Mouse (Mus musculus) thymus, postnatal 25 days (tissue): ENCODE measurements around the gene Srgn.

Experiments
- DNase-seq: peaks from one replicate; pipeline ENCODE4 v3.0.0; 2022

Srgn gene

DNA sequence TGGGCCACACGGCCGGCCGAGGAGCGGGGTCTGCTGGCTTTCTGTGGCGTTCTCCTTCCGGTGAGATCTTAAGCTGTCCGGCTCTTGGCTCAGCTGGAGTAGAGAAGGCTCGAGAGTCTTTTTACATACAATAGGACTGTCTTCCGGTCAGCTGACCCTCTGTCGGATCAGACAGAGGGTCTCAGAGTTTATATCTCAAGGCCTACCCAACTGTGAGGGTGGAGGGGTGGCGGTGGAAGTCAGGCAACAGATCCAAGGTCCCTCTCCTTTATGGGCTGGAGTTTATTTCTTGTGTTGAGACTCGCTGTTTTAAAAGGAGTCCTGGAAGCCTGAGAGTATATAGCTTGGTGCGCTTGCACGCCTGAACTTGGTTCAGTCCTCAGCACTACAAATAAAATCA lies at the start of gene Srgn:
Gene Srgn, minus strand, starts transcription at position 101 of the 400 bp plus-strand sequence.
- DNase-seq: no peak

DNA sequence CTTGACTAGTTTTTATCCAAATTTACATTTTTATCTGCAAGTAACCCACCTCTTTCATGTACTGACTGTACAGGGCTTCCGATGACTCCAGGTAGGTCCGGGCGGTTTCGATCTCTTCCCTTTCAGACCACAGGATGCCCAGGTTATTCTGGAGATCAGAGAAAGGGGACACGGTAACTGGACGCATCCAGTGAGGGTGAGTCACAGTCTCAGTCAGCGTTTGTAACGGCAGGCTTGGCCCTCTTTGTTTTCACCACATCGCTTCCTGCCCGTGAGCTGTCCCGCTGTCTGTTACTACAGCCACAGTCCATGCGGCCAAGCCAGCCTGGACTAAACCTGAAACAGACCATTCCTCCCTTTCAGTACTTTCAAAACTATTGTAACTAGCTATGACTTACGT lies 47.8 kb upstream of the Srgn start:
- no peak for DNase-seq

DNA sequence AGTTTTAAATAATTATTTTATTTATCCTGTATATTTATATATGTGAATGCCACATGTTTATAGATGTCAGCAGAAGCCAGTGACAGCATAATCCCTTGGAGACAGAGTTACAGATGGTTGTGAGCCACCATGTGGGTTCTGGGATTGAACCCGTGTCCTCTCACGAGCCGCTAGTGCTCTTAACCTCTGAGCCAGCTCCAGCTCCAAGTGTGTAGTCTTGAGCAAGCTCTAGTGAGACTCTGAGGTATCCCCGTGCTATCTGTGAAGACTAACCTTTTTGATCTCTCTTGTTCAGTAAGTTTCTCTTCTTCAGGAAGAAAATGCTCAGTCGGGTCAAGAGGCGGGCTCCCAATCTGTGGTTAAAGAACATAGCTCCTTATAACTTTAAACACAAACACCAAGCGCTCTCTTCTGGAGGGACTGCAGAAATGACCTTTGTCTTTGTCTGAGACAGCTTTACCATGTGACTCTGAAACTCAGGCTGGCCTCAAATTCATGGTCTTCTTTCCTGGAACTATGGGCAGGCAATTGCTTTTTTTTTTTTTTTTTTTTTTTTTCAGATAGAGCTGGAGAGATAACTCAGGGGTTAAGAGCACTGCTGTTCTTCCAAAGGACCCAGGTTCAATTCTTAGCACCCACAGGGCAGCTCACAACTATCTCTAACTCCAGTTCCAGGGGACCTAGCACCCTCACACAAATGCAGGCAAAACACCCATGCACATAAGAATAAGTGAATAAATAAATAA lies 43.0 kb upstream of the Srgn start:
- no peak for DNase-seq

DNA sequence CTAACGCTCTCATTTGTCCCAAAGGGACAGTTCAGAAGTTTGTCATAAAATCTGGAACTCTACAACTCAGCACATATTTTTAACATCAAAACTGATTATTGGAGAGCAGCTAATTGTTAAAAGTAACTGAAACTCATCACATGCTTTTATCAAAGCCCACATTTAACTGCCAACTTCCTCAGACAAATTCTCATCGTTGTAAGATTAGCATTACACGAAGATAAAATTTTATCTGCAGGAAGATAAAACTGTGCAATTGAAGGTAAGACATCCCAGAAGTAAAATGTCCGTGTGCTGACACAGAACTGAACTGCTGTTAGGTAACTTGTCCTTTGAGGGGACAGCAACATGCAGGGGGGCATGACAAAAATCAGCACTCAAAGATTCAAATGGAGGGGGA lies 41.6 kb upstream of the Srgn start:
- DNase-seq: no peak

DNA sequence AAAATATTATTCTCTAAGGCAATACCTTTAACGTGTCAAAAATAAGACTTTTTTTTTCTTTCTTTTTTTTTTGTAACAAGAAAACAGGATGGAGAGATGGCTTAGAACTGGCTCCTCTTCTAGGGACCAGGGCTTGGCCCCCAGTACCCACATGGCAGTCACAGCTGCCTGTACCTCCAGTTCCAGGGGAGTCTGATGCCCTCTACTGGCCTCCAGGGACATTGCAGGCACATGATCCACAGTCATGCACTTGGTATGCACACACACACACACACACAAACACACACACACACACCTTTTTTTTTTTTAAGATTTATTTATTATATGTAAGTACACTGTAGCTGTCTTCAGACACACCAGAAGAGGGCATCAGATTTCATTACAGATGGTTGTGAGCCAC lies 30.5 kb upstream of the Srgn start:
- DNase-seq: peak; percentile 29

DNA sequence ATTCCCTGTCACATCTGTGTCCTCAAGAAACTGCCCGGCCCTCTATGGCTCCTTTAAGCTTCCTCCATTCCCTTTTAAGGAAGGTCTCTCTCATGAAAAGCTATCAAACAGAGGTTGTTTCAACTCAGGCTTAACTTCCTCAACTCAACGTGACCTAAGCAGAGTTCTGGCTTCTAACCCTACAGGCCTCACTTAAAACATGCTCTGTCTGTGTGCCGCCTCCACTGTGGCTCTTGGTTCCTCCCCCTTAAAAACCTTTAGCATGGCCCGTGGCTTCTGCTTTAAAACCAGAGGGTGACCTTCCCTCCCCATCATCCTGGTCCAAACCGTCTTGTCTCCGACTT lies 29.3 kb upstream of the Srgn start:
- no peak for DNase-seq

DNA sequence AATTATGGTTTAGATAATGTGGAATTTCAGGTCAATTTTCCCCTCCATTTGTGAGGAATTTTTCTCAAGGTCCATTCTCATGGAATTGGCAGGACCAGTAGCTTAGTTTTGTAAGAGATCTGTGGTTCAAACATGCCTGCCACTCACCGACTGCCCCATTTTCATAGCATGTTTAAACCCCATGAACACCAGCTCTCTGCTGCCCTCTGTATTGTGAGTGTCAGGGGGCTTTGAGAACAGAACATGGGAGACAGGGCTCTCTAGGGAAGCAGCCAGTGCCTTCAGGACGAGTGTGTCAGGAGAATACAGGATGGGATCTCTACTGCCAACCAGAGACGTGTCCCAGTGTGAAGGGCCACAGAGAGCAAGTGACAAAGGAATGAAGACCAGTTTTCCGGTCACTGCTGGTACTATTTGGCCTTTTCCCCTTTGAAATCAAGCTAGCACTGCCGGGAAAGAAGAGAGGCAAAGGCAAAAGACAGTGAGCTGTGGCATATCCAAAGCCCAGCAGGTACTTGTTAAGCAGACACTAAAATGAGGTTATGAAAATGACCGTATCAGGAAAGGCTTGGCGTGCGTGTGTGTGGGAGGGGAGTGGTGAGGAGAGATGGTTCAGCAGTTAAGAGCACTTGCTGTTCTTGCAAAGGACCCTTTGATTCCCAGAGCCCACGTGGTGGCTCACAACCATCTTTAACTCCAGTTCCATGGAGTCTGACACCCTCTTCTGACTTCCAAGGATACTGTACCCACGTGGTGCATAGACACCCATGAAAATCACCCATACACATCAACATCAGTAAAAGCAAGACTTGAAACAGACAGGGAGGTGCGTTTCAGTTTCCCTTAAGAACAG lies 28.7 kb upstream of the Srgn start:
- DNase-seq: peak; percentile 29

DNA sequence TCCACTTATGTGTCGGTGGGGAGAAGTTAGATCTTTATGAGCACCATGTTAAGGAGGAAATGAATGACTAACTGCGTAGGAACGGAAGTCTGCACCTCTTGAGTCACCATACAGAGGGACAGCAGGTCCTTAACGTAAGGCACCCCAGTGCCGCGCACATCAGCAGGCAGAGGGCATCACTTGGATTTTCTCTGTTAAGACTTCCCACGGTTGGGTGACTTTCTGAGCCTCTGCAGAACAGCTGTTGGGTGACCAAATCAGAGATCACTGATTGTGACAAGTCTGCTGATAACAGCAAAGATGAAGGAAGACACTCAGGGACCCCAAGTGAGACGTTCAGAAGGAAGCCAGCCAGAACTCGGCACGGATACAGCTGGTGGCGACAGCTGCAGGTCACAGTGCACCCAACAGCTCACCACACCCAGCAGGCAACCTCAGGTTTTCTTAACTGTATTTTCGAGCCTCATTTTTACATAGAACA lies 26.4 kb upstream of the Srgn start:
- DNase-seq: peak; percentile 58

DNA sequence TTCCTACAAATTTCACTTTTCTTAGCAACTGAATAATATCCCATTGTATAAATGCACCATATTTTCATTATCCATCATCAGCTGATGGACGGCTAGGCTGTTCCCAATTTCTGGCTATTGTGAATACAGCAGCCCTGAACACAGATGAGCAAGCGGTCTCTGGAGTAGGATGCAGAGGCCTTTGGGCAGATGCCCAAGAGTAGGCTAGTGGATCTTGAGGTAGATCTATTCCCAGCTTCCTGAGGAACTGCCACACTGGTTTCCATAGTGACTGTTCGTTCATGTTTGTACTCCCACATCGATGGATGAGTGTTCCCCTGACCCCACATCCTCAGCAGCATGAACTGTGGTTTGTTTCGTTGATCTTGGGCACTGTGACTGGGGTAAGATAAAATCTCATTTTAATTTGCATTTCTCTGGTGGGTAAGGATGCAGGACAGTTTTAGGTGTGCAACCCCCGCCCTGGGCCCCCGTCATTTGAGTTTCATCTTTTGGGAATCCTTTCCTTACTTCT lies 23.6 kb upstream of the Srgn start:
- no peak for DNase-seq

DNA sequence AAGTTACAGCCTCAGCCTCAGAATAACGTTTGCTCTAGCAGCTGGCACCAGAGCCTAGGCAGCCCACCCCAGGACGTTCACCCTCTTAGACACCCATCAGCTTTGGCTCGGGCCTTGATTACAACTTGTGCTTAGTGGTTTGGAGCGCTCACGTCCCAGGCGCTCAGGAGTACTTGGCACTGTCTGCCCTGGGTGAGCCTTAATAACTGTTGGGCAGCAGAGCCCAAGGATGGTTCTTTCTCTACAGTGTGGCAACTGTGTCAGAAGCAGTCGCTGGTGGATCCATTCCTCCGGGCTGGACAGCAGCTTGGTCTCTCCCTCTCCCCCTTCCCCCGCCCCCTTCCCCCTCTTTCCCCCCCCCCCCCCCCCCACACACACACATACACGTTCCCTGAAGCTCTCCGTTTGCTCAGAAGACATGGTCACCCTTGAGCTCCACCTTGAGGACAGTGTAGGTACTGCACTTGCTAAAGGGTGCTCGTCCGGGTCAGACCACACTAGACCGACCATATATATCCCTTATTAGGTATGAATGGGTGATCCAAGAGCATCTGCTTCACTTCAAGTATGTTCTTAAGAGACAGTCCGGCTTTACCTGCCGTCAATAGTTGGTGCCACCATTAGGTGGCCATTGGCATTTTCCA lies 22.4 kb upstream of the Srgn start:
- DNase-seq: peak; percentile 84

DNA sequence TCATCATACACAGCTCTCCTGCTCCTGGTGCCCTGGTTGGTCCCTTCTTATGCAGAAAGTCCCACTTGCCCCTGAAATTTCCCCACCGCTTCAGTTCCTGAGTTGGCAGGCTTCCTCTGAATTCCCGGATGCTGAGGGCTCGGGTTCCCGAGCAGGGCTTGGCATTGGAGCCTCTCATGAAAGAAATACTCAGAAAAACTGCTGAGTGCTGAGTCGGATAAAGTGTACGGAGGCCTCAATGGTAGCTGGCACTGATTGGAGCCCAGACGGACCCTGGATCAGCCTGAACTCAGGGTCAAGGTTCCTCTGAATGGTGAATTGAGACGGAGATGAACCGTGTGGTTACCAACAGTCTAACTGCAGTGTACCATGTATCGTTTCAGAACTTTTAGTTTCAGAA lies 19.2 kb upstream of the Srgn start:
- no peak for DNase-seq

DNA sequence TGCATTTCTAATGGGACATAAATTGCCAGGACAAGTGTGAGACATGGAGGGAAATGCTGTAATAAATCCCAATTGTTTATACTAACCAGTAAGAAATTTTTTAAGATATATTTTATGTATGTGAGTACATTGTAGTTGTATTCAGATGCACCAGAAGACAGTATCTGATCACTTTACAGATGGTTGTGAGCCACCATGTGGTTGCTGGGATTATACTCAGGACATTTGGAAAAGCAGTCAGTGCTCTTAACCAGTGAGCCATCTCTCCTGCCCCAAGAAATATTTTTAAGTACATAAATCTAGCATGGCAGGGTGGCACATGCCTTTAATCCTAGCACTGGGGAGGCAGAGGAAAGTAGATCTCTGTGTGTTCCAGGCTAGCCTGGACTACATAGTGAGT lies 18.5 kb upstream of the Srgn start:
- no peak for DNase-seq

DNA sequence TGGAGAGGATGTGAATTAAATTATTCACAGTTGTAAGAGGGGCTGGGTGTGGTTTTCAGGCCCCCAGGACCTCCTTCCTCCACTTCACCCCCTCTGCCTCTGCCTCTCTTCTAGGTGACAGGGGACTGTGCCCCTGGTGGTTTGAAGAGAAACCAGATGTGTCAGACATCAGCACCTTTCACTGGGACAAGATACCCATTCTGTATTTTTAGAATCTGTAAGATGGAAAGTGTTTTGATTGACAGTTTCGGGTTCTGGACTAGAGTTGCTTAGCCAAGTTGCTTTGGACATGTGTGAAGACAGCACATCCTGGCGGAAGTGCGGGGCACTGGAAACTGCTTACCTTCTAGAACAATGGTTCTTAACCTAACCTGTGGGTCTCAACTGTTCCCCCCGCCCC lies 17.1 kb upstream of the Srgn start:
- peak; percentile 38 for DNase-seq

DNA sequence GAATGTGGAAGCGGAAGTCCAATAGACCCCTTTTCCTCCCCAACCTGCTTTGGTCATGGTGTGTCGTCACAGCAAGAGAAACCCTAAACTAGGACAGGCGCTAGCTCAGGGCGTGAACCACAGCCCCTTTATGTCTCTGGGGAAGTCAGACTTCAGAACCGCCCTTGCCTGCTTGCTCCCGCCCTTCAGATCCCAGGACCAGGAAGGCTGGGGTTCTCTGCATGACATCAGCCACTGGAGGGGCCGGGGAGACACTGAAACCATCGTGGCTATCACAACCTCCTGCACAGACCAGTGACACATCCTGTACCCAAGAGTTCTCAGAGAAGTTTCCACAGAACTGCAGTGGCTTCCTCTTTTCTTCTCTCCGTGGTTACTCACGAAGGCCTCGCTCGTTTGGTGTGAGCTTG lies 16.2 kb upstream of the Srgn start:
- peak; percentile 69 for DNase-seq

DNA sequence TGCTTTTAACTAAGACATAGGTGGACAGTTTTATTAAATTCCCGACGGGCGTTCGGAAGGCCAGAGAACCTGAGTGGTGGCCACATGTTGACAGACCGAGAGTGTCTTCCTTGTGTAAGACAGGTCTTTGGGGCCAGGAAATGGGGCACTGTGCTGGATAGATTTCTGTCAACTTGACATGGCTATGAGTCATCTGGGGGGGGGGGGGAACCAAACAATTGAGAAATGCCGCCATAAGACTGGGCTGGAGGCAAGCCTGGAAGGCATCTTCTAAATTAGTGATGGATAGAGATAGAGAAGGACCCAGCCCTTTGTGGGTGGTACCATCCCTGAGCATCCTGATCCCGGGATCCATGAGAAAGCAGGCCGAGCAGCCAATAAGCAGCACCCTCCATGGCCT lies 15.7 kb upstream of the Srgn start:
- DNase-seq: no peak

DNA sequence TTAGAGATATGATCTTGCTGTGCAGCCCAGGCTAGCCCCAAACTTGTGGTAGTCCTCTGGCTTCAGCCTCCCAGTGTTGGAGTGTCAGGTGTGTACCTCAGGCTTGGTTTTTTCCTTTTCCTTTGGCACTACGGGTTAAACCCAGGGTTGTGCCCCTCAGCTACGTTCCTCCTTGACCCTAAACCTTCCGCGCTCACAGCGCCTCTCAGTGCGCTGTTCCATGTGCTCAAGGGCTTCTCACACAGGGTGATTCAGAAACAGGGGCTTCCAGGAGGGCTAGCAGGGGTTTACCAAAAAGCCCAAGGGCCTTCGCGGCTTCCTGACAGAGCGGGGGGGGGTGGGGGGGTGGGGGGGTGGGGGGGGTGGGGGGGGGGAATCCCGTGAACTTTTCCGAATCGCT lies 15.3 kb upstream of the Srgn start:
- DNase-seq: no peak

DNA sequence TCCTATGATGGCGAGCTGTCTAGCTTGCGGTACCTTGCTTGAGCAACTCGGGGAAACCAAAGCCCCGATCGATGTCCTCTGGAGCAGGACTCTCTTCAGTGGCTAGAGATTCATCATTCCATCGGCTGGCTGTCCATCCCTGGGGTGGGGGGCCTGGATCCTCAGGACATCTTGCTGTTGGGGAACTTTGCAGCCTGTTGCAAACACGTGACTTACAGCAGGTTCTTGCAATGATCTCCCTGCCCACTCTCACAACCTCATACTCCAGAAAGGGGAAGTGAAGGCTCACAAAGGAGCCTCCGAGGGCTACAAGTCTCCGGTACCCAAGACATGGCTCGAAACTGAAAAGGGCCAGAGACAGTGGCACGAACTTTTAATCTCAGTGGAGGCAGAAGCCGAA lies 14.2 kb upstream of the Srgn start:
- no peak for DNase-seq

DNA sequence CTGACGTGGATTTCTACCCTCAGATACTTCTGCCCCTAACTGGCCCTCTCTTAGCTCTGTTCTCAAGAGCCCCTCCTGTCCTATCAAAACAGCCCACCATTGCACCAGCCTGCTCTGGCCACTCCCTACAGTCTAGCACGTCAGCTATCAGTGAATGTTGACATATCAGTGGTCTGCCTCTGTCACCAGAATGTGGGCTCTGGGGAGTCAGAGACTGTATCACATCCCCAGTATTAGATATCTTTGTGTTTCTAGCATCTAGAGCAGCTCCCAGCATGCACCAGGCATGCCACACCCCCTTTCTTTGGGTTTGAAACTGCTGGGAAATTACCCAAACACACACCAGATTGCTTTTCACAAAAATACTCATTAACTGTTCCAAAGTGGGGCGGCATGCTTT lies 13.5 kb upstream of the Srgn start:
- DNase-seq: no peak

DNA sequence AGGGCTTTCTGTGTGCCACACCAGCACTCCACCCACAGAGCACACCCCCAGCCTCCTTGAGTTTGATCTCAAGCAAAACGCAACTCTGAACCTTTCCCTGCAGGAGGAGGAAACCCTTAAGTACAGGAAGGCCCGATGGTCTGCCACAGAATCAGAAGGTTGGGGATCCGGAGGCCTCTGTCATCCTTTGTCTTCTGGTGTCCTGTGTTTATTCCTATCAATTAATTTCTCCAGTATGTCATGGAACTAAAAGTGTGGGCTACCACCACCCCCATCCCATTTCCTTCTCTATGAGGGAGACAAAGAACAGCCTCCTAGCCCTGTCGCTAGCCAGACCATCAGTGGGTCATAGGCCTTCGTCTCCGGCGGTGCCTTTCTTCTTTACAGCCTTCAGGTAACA lies 7.3 kb upstream of the Srgn start:
- DNase-seq: no peak

DNA sequence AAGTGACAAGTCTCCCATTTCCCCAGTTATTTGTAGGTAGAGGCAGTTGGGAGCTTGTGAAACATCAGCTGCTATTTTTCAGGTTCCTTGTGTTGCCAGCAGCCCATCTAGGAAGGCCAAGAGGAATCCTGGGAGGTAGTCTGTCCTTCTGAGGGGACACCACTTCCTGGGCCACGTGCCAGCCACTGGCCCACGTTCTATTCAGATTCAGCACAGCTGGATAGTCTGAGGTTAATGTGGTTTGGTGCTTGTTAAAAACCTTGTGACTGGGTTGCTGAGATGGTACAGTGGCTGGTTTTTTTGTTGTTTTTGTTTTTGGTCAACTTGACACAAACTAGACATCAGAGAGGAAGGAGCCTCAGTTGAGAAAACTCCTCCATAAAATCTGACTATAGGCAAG lies 5.6 kb upstream of the Srgn start:
- DNase-seq: no peak

DNA sequence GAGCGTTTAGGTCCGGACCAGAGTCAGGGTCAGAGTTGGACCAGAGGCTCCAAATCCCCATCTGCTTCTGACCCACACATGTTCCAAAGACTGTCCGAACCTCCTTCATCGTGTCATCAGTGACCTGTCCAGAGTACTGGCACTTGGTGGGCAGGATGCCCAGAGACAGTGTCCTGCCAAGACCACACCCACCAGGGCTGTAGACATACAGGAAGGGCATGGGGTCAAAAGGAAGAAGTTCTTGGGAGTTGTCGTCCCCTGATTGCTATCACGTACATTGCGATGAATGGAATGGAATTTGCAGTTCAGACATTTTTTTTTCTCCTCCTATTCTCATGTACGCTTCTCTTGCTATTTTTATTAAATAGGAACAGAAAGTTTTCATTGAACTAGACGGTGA lies 2.9 kb upstream of the Srgn start:
- DNase-seq: no peak

DNA sequence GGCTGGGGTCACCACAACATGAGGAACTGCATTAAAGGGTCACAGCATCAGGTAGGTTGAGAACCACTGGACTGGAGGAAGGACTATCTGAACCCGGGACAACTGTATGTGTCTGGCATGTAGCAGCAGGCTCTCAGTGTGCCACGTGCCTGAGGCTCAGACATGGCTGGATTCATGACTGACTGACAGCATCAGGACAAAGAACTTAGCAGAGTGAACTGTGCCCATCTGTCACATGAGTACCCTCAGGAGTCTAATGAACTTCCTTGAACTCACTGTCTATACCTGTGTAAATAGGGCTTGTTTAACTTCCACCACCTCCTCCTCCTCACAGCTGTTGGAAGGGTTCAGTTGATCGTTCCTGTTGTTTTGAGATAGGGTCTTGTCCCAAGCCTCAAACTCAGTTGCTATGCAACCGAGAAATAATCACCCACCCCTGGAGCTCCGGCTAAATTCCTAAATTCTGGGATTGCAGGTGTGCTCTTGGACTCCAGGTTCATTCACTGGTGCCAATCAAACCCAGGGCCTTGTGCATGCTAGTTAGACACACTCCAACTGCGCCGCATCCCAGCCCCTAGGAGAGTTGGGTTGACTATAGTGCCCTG lies 4.8 kb downstream of the Srgn start:
- DNase-seq: no peak

DNA sequence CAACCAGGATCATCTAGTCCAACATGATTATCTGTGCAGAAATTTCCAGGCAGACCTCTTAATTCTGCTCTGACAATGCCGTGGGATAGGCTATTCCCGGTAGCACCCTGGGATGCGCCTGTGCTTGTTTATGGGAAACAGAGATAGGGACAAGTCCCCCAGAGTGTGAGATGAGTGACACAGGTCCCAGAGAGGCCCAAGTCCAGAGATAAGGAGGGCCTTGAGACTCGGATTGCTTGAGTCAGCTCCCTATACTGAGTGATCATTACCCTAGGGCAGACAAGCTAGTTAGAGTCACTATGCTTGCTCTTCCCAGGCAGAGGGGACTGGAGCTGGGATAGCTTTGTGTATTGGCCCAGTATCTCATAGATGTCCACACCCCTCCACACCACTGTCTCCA lies 5.5 kb downstream of the Srgn start:
- no peak for DNase-seq
